Mouse (Mus musculus): ENCODE measurements around the gene Zfp93.

The Zfp93 gene

GRCm38 (mm10) chr7:24291387-24292090, 21.3 kb downstream of the Zfp93 start:
- no peak for DNase-seq (ENCODE audit: low read depth, low spot score)

GRCm38 (mm10) chr7:24293061-24293851, 23.0 kb downstream of the Zfp93 start:
- DNase-seq (ENCODE audit: low read depth, low spot score), result no peak

GRCm38 (mm10) chr7:24294763-24295162, 24.5 kb downstream of the Zfp93 start:
- no peak for DNase-seq (ENCODE audit: low read depth, low spot score)

GRCm38 (mm10) chr7:24295376-24295775, 25.2 kb downstream of the Zfp93 start:
- no peak for DNase-seq (ENCODE audit: low read depth, low spot score)

GRCm38 (mm10) chr7:24296386-24296785, 26.2 kb downstream of the Zfp93 start:
- no peak for DNase-seq (ENCODE audit: low read depth, low spot score)

GRCm38 (mm10) chr7:24297361-24298095, 27.3 kb downstream of the Zfp93 start:
- no peak for DNase-seq (ENCODE audit: low read depth, low spot score)

GRCm38 (mm10) chr7:24298635-24298972, 28.4 kb downstream of the Zfp93 start:
- no peak for DNase-seq (ENCODE audit: low read depth, low spot score)

- DNase-seq (ENCODE audit: low read depth, low spot score), result peak; percentile 84
Observed at GRCm38 (mm10) chr7:24298973-24299708, 28.9 kb downstream of the Zfp93 start.

- no peak for DNase-seq (ENCODE audit: low read depth, low spot score)
Observed at GRCm38 (mm10) chr7:24299823-24300481, 29.7 kb downstream of the Zfp93 start.

GRCm38 (mm10) chr7:24300771-24301282, 30.6 kb downstream of the Zfp93 start, which contains the start of gene Zfp61:
Gene Zfp61 (minus strand): TSS chr7:24301232.
- DNase-seq (ENCODE audit: low read depth, low spot score), result no peak

- DNase-seq (ENCODE audit: low read depth, low spot score), result no peak
Observed at GRCm38 (mm10) chr7:24315726-24316566, 45.7 kb downstream of the Zfp93 start.

GRCm38 (mm10) chr7:24316567-24317092, 46.4 kb downstream of the Zfp93 start, which contains the start of gene Zfp94:
Gene Zfp94 (minus strand): TSS chr7:24316666.
- peak; percentile 92 for DNase-seq (ENCODE audit: low read depth, low spot score)

- no peak for DNase-seq (ENCODE audit: low read depth, low spot score)
Observed at GRCm38 (mm10) chr7:24318942-24319341, 48.7 kb downstream of the Zfp93 start.

GRCm38 (mm10) chr7:24322593-24322992, 52.4 kb downstream of the Zfp93 start:
- no peak for DNase-seq (ENCODE audit: low read depth, low spot score)

GRCm38 (mm10) chr7:24325197-24325596, 55.0 kb downstream of the Zfp93 start:
- DNase-seq (ENCODE audit: low read depth, low spot score), result no peak

GRCm38 (mm10) chr7:24325675-24326128, 55.5 kb downstream of the Zfp93 start:
- no peak for DNase-seq (ENCODE audit: low read depth, low spot score)

GRCm38 (mm10) chr7:24326273-24327135, 56.3 kb downstream of the Zfp93 start:
- no peak for DNase-seq (ENCODE audit: low read depth, low spot score)
